Mouse (Mus musculus): ENCODE measurements at regions not wholly inside any gene's neighbourhood (a gene's known extent, or its start where the extent isn't known, plus 50 kb on each side); places are given as distances from the start of the nearest gene placed in this dataset.
"Not testable (repeated sequence)": the region's sequence is repeated elsewhere in the genome, so short reads cannot be mapped to it uniquely, and the experiment has no call there.

DNA sequence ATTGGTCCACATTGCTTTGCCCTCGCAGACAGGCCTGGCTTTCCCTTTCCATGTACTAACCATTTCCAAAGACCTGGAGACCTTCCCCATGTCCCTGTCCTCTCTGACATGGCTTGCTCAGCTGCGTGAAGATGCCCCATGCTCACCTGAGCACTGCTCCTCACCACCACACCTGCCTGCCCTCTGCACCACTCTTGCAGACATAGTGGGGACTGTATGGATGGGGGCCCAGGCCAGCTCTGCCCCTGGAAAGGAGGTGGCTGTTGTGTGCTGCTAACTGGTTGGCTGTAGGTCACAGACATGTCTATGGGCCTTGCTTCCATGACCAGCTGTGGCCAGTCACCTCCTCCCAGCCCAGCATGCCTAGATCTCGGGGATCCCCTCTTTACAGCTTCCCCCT lies 108.7 kb downstream of the Bod1 start:
- Histone ChIP-seq H3K4me1 (peaks cover 13% of the 10 kb centered on the region), H3K4me3 (no peak overlapping the region), H3K9me3 (no peaks in the 10 kb centered on the region), H3K36me3 (no peaks in the 10 kb centered on the region), H3K9ac (no peak overlapping the region), H3K27ac (no peak overlapping the region), H3K27me3 (no peaks in the 10 kb centered on the region), H3K4me2 (no peak overlapping the region)
- 82% methylated on average over 3 of the region's 3 CpGs for WGBS
- ATAC-seq (ENCODE audit: borderline replicate concordance, extremely low read depth, low FRiP score, low TSS enrichment): no peak

DNA sequence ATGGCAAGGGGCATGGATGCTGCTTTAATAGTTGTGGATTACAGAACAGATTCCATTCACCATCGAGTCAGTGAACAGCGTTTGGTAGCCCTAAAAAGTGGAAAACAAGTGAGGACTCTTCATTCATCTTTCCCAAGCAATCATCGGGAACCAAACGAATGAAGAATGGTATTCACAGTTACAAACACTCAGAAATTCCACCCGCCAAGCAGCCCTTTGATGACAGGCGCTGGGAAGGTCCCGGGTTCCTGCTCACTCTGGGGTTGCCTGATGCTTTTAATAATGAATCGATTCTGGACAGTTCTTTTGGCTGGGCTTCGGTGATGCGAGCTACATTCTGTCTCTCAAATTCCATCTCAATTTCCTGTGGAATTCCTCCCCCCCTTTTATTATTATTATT lies 110.9 kb downstream of the Bod1 start:
- no peak overlapping the region for H3K27ac ChIP-seq
- H3K4me3 ChIP-seq: no peak overlapping the region
- ATAC-seq (ENCODE audit: borderline replicate concordance, extremely low read depth, low FRiP score, low TSS enrichment): no peak
- no peak overlapping the region for H3K9ac ChIP-seq
- 61% methylated on average over 10 of the region's 10 CpGs for WGBS
- H3K4me2 ChIP-seq: no peak overlapping the region
- H3K36me3 ChIP-seq: no peaks in the 10 kb centered on the region
- peaks cover 13% of the 10 kb centered on the region for H3K4me1 ChIP-seq
- no peaks in the 10 kb centered on the region for H3K9me3 ChIP-seq
- H3K27me3 ChIP-seq: no peaks in the 10 kb centered on the region

DNA sequence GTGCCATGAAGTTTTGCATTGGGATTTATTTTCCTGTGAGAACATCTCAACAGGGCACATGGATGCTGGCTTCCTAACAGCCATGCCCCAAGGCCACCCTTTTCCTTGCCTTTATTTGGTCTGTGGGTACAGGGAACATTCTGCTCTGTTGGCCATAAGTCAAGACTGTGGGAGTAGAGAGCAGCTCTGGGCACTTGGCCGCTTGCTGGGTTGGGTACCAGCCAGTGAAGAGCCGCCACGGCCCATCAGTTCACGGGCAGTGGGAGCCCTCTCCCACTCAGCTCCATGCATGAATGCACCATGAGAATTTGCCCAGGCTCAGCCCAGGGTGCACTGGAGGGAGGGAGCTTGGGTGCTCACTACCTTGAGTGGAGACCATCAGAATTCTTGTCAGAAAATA lies 116.6 kb downstream of the Bod1 start:
- H3K4me2 ChIP-seq: no peak overlapping the region
- 78% methylated on average over 4 of the region's 4 CpGs for WGBS
- H3K4me1 ChIP-seq: peaks cover 14% of the 10 kb centered on the region
- H3K36me3 ChIP-seq: no peaks in the 10 kb centered on the region
- H3K9me3 ChIP-seq: no peaks in the 10 kb centered on the region
- H3K4me3 ChIP-seq: no peak overlapping the region
- ATAC-seq (ENCODE audit: borderline replicate concordance, extremely low read depth, low FRiP score, low TSS enrichment): no peak; the same call in 1 of the 2 replicates
- no peak overlapping the region for H3K9ac ChIP-seq
- H3K27me3 ChIP-seq: no peaks in the 10 kb centered on the region
- H3K27ac ChIP-seq: no peak overlapping the region

DNA sequence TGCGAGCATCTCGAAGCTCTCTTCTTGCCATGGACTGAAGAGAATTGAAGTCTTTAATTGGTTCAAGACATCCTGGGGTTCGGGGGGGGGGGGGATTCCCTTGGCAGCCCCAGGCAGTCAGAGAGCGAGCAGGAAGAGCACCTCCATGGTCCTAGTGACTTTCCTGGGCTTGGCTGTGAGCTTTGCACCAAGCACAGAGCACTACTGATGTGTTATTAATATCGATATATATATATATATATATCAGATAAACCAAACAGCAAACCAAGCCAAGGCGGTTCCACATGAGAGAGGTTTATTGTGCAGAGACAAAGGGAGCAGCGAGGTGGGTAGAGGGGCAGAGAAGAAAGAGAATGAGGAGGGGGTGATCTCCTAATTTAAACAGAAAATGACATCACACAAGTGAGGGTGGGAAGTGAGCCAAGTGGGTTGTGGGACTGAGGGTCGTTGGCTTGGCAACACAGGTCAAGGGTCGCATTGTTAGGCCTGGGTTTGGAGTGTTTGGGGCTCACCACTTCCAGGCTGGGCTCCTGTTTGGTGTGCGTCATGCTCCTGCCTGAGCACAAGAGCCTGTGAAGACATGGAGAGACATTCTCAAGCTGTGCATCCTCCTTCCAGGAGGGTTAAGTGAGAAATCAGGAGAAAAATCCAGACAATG lies 119.9 kb downstream of the Bod1 start:
- Histone ChIP-seq H3K36me3 (no peaks in the 10 kb centered on the region), H3K27me3 (no peaks in the 10 kb centered on the region), H3K4me1 (peaks cover 17% of the 10 kb centered on the region), H3K9me3 (no peaks in the 10 kb centered on the region), H3K4me3 (no peak overlapping the region), H3K27ac (peak overlapping the region; percentile 65), H3K4me2 (no peak overlapping the region), H3K9ac (no peak overlapping the region)
- ATAC-seq (ENCODE audit: borderline replicate concordance, extremely low read depth, low FRiP score, low TSS enrichment): peak; percentile 43; the same call in 1 of the 2 replicates
- WGBS: 62% methylated on average over 10 of the region's 10 CpGs

DNA sequence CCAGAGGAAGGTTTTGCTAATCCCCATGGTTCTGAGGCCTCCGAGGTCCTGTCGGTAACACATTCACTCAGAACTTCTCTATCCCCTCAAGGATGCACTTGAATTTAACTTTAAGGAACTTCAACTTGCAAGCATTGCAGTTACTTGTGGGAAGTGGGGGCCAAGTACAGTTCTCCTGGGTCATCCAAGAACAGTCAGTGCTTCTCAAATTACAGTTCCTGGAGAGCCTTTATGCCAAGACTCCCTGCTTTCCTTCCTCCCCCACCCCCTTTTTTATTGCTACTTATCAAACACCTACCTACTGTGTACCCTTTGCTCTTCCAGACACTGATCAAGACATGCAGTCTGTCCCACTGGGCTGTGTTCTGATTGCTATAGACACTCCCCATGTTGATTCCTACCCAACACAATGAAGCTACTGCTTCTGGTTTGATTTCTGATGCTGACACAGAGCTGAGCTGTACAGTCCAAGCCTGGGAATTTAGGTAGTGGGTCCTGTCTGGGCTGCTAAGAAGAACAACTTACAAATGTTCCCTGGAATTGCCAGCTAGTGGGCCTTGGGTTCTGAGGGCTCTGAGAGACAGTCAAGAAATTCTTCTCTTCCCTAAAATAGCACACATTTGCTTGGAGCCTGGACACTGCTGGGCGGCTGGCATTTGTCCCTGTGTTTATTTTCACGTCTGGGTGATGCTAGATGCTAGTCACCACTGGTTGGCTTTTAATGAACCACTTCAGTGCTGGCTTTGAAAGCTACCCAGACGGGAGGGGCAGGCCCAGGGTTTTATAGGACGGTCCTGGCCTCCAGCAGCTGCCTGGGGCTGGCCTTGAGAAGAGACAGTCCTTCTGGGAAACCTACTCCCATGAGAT lies 120.7 kb downstream of the Bod1 start:
- Histone ChIP-seq H3K27me3 (no peaks in the 10 kb centered on the region), H3K27ac (peak overlapping the region; percentile 65), H3K36me3 (no peaks in the 10 kb centered on the region), H3K9ac (no peak overlapping the region), H3K4me2 (no peak overlapping the region), H3K4me1 (peaks cover 17% of the 10 kb centered on the region), H3K9me3 (no peaks in the 10 kb centered on the region), H3K4me3 (no peak overlapping the region)
- WGBS: 32% methylated on average over 6 of the region's 6 CpGs
- peak; percentile 90 for ATAC-seq (ENCODE audit: borderline replicate concordance, extremely low read depth, low FRiP score, low TSS enrichment)

DNA sequence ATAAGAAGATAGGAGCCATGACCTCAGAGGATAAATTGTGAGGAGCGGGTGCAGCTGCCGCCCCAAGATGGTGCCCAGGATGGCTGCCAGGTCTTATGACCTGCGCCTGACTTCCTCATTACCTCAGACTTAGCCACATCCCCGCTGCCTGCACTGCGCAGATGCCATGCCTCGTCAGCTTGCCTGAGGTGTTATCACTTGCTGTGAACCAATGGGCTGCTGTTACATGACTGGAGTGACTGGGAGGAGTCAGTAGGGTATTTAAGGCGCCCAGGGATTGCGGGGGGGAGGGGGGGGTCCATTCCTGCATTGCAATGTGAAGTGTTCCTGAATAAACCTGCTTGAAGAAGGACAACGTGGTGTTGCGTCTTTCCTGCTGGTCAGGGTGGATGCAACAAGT lies 126.2 kb downstream of the Bod1 start:
- not testable (repeated sequence) for H3K9ac ChIP-seq; H3K9me3 ChIP-seq; H3K27ac ChIP-seq; H3K4me3 ChIP-seq; H3K4me2 ChIP-seq; ATAC-seq (ENCODE audit: borderline replicate concordance, extremely low read depth, low FRiP score, low TSS enrichment); H3K4me1 ChIP-seq; H3K36me3 ChIP-seq; H3K27me3 ChIP-seq
- WGBS: 80% methylated on average over 10 of the region's 10 CpGs

DNA sequence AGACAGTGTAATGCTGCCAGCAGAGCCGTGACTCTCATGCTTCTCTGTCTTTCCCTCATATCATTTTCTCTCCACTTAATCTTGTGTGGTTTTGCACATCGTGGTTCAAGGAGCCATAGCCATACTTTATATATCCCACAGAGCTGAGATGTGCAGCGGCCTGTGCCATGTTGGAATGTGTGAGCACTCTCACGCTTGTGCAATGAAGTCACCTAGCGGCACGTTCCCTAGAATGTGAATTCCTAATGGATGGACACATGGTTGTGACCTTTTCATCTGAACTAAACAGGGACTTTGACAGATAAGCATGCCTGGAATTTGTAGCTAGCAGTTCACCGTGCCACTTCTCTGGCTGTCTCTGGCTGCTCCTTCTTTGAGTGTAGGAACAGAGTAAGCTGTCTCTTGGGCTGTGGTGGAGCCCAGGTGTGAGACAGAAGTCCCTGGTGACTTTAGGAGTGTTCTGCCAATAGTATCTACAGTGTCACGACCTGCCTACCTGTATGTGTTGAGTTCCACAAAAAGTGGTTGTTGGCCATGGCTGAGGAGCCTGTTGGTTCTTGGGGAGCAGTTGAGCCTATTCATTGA lies 129.0 kb downstream of the Bod1 start:
- H3K27ac ChIP-seq: no peak overlapping the region
- H3K4me3 ChIP-seq: no peak overlapping the region
- ATAC-seq (ENCODE audit: borderline replicate concordance, extremely low read depth, low FRiP score, low TSS enrichment): no peak
- WGBS: 57% methylated on average over 8 of the region's 8 CpGs
- H3K4me2 ChIP-seq: no peak overlapping the region
- H3K9me3 ChIP-seq: no peaks in the 10 kb centered on the region
- H3K27me3 ChIP-seq: no peaks in the 10 kb centered on the region
- H3K9ac ChIP-seq: no peak overlapping the region
- H3K36me3 ChIP-seq: no peaks in the 10 kb centered on the region
- no peaks in the 10 kb centered on the region for H3K4me1 ChIP-seq

DNA sequence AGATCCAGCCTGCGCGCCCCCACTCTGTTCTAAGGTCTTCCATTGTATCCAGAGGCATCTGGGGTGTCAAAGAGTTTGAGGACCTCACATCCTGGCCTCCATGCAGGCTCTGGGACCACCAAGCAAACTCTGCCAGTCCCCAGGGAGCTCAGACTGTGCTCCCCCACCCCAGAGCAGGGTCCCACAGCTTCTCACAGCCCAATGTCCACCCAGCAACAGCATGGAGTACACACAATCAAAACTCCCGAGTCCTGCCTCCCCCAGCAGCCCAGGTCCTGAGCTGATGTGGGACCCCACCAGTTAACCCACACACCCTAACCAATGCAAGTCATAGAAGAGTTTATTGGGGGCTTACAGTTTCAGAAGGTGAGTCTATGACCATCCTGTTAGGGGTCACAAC lies 130.3 kb downstream of the Bod1 start:
- no peak overlapping the region for H3K27ac ChIP-seq
- no peaks in the 10 kb centered on the region for H3K27me3 ChIP-seq
- no peak overlapping the region for H3K4me2 ChIP-seq
- H3K9ac ChIP-seq: no peak overlapping the region
- 84% methylated on average over 3 of the region's 3 CpGs for WGBS
- no peak overlapping the region for H3K4me3 ChIP-seq
- no peaks in the 10 kb centered on the region for H3K9me3 ChIP-seq
- H3K36me3 ChIP-seq: no peaks in the 10 kb centered on the region
- no peak for ATAC-seq (ENCODE audit: borderline replicate concordance, extremely low read depth, low FRiP score, low TSS enrichment)
- no peaks in the 10 kb centered on the region for H3K4me1 ChIP-seq

DNA sequence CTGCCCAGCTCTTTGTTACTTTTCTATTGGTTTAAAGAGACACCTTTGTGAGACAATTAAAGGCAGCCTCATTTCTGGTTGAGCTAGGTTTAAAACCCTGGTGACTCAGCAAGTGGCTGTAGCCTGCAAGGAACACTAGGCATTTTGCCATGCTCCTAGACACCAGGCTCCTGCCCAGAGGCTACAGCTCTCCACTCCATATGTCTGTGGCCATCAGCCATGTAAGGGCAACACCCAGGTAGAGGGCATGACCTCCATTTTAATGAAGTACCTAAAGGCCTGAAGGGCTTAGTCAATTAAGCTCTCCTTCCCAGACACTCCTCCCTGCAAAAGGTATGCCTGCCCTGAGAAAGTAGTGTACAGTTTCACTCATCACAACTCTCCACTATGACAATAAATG lies 130.9 kb downstream of the Bod1 start:
- Histone ChIP-seq H3K36me3 (no peaks in the 10 kb centered on the region), H3K4me3 (no peak overlapping the region), H3K9ac (no peak overlapping the region), H3K4me2 (no peak overlapping the region), H3K4me1 (no peaks in the 10 kb centered on the region), H3K9me3 (no peaks in the 10 kb centered on the region), H3K27ac (no peak overlapping the region), H3K27me3 (no peaks in the 10 kb centered on the region)
- no peak for ATAC-seq (ENCODE audit: borderline replicate concordance, extremely low read depth, low FRiP score, low TSS enrichment)

DNA sequence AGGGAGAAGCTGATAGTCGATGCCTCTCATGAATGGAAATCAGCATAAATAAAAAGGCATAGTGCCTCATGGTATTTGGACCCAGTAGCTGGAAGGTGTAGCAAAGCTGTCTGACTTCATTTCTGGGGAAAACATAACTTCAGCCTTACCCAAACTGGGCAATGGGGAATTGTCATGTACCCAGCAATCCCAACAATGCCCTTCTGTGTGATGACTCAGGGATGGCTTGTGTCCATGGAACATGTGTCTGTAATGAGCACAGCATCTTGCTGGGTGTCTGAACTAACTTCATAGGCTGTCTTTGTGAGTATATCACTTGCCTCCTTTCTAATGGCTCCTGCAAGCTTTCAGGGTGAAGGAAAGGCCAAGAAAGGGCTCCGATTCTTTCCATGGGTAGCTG lies 140.3 kb downstream of the Bod1 start:
- H3K27ac ChIP-seq: no peak overlapping the region
- H3K36me3 ChIP-seq: no peaks in the 10 kb centered on the region
- WGBS: 76% methylated on average over 2 of the region's 2 CpGs
- H3K4me3 ChIP-seq: no peak overlapping the region
- no peaks in the 10 kb centered on the region for H3K27me3 ChIP-seq
- H3K9me3 ChIP-seq: no peaks in the 10 kb centered on the region
- H3K9ac ChIP-seq: no peak overlapping the region
- no peaks in the 10 kb centered on the region for H3K4me1 ChIP-seq
- no peak for ATAC-seq (ENCODE audit: borderline replicate concordance, extremely low read depth, low FRiP score, low TSS enrichment)
- H3K4me2 ChIP-seq: no peak overlapping the region

DNA sequence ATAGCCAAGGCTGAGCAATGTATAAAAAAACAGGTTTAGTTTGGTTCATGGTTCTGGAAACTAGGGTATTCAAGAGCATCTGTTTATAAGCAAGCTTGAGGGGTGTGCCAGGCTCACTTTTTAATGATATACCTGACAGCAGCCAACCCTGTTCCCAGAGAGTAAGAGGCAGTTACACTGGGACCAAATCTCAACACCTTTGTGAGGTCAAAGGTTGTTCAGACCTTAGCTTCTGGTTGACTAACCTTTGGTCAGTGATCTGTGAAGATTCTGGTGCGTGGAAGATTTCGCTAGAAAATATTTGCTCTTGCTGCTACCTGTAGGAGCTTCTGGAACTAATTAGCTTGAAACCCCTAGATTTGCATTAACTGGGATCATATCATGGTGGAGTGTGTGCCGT lies 140.8 kb downstream of the Bod1 start:
- Histone ChIP-seq H3K27me3 (no peaks in the 10 kb centered on the region), H3K9ac (no peak overlapping the region), H3K9me3 (no peaks in the 10 kb centered on the region), H3K4me3 (no peak overlapping the region), H3K4me2 (no peak overlapping the region), H3K36me3 (no peaks in the 10 kb centered on the region), H3K4me1 (no peaks in the 10 kb centered on the region), H3K27ac (no peak overlapping the region)
- WGBS: 84% methylated on average over 3 of the region's 3 CpGs
- no peak for ATAC-seq (ENCODE audit: borderline replicate concordance, extremely low read depth, low FRiP score, low TSS enrichment)

DNA sequence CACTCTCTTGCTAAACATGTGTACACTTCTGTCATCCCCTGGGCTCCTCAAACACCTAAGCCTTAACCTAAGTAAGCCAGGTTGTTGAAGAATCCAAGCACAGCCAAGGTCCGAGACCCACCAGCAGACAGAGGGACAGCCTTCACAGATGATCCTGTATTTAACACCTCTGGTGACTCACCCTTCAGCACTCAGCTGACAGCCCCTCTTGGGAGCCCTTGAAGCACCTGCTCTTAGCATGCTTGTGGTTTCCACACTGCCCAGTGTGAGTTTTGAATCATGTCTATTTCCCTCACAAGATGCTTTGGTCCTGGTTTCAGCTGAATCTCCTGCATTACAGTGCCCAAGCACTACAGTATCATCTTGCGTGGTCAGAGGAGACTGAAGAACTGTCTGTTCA lies 142.0 kb downstream of the Bod1 start:
- Histone ChIP-seq H3K4me2 (no peak overlapping the region), H3K4me3 (no peak overlapping the region), H3K9ac (no peak overlapping the region), H3K27ac (no peak overlapping the region), H3K27me3 (no peaks in the 10 kb centered on the region), H3K36me3 (no peaks in the 10 kb centered on the region), H3K4me1 (no peaks in the 10 kb centered on the region), H3K9me3 (no peaks in the 10 kb centered on the region)
- WGBS: 81% methylated on average over 2 of the region's 2 CpGs
- ATAC-seq (ENCODE audit: borderline replicate concordance, extremely low read depth, low FRiP score, low TSS enrichment): no peak

All from lung, embryonic 15.5 days (tissue).